Mouse (Mus musculus) c-Kit-negative CD71-positive TER-119-positive erythroid progenitor cells, embryonic 14.5 days (primary cell): Measurements from ENCODE around the gene 2310061N02Rik.
"Not testable (repeated sequence)": the region's sequence is repeated elsewhere in the genome, so short reads cannot be mapped to it uniquely, and the experiment has no call there.

Experiments
- DNase-seq: peaks from one replicate; pipeline ENCODE4 v3.0.0-alpha.2; 2013; ENCODE audit warnings: low read depth, low spot score

2310061N02Rik gene

DNA sequence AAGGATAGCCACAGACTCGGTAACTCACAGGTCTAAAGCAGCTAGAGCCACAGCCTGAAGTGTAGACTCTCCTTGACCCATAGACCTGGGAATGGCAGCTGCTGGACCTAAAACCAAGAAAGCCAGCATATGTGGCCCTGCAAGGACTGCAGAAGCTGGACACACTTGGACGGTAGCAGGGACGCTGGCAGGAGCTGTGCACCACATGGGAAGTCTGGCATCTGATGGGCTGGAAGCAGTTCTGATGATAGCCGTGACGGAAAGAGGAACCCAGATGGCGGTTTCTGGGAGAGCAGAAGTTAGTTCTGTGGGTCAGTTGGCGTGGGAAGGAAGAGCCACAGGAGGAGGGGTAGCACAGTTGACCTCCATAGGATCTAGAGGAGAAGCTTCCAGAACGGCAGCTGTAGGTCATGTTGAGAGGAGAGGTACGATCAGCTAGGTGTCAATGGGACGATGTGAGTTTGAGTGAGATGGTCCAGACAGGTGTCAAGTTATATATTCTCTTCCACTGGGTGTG is at the start of gene 2310061N02Rik:
TSS of gene 2310061N02Rik (minus strand) at position 467 of the 517 bp plus-strand sequence.
- DNase-seq: no peak

DNA sequence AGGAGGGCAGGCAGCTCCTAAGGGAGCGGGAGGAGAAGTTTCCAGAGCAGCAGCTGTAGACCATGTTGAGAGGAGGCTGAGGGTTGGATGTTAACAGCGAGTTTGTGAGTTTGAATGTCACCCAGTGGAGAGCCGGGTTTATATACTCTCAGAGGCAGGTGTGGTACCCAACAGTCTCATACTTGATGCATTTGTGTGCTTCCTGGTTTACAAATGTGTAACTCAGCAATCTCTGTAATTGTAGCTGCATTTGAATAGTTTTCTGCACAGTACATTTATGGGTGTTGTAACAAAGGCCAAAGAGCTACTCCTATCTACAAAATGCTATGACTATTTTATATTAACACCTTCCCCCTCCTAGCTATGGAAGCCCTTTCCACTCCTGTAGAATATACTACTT is 43.8 kb upstream of the 2310061N02Rik start, which contains the start of gene Krtap13:
TSS of gene Krtap13 (minus strand) at position 101 of the 400 bp plus-strand sequence.
- DNase-seq: not testable (repeated sequence)

DNA sequence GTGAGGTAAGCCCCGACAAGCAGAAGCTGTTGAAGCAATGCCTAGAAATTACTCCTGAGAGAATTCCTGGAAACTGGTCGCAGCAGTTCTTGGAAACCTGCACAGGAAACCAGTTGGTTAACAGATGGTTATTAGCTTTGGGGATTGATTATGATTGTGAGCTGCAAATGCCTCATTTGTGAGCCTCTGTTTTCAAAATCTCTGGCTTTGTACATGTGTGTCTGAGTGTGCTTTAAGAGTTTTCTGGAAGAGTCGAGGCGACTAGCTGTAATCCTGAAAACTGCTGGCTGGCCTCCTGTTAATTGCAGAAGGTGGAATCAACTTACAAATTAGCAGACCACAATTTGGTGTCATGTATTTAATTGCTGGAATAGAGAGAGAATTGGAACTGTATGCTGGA is 40.2 kb upstream of the 2310061N02Rik start:
- DNase-seq: no peak

DNA sequence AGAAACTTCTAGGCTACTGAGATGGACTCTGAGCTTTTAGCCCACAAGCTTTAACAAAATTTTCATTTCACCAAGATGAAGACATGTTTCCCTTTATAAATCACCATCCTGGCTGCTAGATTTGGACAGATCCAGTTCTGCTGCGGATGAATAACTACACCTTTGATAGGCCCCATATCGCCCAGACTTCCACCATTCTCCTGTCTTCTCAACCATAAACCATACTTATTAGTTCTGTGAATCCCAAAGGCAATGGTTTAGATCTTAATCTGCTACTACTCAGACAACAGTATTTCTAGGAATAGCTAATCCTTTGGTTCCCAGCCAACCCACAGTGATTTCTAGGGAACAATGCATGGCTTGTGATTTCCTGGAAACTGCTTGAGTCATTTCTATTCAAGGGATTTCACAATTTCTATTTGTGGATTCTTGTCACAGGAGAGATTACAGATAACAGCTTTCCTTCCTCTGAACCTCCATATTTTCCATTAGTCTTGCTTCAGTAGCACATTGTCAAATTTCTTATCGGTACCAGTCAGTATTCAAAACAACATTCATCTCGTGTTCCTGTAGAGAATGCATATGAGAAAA is 37.1 kb upstream of the 2310061N02Rik start:
- no peak for DNase-seq

DNA sequence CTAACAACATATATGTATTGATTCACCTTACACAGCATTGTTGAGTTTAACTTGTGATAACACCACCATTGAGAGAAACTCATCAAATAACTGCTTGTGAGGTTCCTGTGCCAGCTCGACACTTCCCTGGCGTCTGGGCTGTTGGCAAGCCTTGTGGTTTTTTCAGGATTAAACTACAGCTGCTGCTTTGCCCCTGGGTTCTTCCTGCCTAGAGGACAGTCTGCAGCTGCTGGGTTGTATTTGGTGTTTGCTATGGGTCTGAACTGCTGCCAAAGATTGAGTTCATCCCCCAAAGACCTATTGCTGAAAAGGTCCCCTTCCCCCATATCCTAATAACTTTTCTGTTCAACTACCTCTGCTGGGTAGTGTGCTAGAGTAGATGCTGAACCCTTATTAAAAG is 27.6 kb upstream of the 2310061N02Rik start:
- DNase-seq: no peak

DNA sequence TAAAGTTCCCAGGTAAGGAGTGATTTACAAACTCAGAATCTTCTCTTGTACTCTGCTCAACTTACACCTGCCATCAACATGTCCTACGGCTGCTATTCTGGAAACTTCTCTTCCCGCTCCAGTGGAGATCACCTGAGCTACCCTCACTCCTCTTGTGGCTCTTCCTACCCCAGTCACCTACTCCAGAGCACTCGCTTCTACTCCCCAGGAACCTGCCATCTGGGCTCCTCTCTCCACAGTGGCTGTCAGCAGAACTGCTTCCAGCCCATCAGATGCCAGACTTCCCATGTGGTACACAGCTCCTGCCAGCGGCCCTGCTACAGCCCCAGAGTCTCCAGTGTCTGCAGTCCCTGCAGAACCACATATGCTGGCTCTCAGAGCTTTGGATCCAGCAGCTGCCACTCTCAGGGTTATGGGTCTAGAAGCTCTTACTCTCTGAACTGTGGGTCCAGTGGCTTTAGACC is 21.1 kb upstream of the 2310061N02Rik start, which contains the start of gene Krtap13-1:
TSS of gene Krtap13-1 (plus strand) at position 51 of the 464 bp plus-strand sequence.
- no peak for DNase-seq

DNA sequence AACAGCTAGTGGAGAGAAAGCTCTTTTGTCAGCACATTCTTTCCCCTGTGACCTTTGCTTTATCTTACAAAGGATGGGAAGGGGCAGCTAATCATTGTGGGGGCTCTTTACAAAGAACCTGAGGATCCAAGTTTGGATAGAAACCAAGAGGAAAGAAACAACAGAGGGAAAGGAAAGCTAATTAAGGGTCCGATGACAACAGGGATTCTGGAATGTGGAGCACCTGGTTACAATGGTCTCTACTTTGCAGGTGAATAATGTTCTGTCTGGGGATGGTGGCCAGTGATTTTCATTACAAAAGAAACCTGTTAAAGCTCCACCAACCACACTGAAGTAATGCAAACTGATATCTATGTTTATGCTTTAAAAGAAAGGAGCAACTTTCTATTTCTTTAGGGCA is 12.3 kb upstream of the 2310061N02Rik start:
- no peak for DNase-seq

DNA sequence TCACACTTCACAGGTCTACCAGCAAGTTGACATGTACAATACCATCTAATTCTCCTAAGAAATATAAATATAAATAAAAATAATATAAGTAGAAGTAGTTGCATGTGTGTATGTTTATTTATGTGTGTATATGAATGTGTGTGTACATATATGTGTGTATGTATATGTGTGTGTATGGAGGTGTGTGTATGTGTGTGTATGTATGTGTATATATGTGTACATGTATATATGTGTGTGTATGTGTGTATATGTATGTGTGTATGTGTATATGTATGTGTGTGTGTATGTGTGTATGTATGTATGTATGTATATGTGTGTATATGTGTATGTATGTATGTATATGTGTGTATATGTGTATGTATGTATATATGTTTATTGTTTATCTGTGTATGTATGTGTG is 8.8 kb upstream of the 2310061N02Rik start:
- DNase-seq: no peak

DNA sequence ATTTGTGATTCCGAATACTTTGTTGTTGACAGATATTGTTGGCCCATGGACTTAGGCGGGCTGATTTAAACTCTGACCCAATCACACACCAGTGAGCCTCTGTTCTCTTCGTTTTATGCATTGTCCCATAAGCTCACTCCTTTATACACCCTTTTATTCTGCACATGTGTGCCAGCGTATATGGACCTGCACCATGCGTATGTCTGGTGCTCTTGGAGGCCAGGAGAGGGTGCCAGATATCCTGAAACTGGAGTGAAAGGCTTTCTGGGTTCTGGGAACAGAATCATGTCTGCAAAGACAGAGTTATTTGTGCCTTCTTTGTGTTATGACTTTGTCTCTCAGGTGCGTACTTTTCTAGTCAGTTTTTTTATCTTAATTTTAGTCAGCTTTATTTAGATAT is 3.5 kb upstream of the 2310061N02Rik start:
- DNase-seq: no peak

DNA sequence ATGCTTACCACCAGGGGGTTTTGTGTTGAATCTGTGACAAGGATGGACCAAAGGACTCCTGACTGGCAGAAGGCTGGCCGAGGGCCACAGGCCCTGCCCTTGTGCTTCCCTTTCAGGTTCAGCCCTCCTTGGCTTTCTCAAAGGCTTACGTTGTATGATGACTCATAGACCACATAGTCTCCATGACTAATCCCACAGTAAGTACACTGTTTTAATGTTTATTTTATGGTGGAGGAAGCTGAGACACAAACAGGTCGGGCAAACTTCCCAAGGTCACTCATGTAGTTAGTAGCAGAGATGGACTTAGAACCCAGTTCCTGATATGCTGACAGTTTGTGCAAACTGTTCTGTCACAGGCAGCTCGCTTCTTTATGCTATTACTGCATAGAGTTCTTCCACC is 3.0 kb upstream of the 2310061N02Rik start:
- DNase-seq: no peak

DNA sequence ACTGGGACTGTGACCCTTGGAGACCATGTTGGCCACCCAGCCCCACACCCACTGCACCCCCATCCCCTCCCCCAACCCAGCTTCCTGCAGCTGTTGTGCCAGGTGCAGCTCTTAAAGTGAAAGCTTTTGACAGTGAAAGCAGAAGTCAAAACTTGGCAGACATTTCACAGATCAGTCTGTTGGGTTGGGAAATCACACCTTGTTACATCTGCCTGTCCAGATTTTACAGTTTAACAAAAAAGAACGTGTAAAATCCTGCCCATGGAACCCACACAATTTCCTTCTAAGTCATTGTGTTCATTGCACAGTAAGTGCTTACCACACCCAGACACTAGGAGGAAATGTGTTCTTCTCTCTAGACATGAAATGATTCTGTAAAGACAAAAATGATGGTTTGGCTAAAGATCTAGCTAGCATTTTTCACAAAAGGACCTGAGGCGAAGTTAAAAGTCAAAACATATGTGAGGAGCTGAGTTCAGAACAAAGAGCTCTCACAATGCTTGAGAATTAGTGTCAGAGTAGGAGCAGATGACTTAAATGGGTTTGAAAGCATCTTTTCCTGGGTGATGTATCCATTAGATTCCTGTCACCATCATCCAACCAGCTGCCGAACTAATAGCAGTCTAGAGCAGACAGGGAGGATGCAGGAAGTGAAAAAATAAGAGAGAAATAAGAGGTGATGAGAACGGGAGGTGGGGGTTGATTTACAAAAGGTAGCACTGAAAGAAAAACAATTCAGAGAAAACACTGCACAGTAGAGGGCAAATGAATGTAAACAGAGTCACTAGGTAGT is 6.5 kb downstream of the 2310061N02Rik start:
- DNase-seq: no peak

DNA sequence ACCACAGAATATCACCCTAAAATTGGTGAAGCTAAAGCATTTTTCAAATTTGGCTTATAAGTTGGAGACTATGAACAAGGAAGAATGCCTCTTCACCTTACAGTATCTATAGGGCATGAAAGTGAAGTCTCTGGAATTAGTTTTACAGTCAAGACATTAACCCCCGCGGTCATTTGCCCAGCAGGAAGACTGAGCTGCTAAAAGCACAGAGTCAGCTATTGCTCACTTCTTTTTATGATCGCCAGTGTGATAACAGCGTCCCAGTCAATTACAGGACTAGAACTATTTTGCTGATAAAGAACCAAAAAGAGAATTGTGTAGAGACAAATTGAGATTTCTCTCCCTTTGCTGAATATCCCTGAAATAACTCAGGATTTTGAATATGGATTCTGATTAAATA is 11.5 kb downstream of the 2310061N02Rik start:
- DNase-seq: no peak

DNA sequence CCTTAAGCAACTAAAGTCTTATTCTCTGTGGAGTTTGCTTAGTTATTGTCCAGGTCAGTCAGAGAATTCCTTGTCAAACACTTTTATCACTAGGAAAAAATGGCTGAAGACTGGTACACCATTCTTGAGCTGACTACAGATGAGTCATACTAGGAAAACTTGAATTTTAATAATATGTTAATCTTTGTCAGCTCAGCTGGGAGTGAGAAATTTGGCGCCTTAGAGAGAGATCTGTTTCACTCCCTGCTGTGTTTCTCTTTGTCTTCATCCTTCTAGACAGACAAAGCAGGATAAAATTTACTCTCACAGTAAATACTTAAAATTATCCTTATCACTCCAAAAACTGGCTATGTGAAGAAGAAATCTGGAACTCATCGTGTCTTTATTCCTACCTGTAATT is 26.5 kb downstream of the 2310061N02Rik start:
- no peak for DNase-seq

DNA sequence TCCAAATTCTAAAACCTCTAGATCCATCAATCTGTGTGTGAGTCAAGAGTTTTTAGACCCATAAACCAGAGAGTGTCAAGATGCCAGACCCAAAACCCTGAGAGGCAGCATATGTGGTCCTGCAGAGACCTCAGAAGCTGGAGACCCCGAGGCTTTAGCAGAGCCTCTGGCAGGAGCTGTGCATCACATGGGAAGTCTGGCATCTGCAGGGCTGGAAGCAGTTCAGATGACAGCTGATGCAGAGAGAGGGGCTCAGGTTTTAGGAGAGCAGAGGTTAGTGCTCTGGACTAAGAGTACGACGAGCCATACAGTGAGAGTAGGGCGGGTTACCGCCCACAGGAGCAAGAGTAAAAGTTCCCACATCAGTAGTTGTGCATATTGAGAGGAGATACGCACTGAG is 28.7 kb downstream of the 2310061N02Rik start:
- no peak for DNase-seq

DNA sequence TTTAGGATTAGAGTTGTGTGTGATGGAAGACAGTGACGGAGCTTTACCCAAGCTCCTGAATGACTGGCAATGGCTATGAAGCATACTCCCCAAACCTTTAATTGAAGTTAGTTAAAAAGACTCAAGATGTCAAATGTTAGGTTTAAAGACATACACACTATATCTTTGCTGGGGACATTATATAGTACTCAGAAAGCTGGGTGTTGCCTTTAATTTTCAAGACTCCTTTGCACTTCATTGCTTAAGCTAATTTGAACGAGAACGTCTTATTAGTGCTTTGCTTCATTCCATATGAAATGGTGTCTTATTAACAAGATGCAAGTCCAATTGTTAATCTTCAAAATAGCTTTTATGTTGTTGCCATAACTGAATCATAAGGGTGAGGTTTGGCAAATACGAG is 36.2 kb downstream of the 2310061N02Rik start, which contains the start of gene Krtap27-1:
TSS of gene Krtap27-1 (minus strand) at position 101 of the 400 bp plus-strand sequence.
- no peak for DNase-seq

DNA sequence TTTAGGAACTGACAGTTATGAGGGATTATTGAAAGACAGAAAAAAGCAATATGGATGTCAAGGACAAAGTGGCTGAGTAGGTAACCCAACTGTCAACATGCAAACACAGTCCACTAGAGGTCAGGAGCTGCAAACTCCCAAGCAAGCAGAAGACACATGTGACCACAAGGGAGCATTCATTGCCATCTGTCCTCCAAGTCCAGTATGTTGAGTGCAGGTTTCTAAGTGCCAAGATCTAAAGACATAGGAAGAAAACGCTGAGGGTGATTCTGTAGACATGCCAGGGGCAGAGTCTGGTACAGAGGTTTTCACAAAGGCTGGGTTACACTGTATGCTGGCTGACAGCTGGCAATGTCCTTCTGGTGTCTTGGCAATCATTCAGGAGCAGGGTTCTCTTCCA is 50.3 kb downstream of the 2310061N02Rik start:
- no peak for DNase-seq
